In the genomic region with DNA sequence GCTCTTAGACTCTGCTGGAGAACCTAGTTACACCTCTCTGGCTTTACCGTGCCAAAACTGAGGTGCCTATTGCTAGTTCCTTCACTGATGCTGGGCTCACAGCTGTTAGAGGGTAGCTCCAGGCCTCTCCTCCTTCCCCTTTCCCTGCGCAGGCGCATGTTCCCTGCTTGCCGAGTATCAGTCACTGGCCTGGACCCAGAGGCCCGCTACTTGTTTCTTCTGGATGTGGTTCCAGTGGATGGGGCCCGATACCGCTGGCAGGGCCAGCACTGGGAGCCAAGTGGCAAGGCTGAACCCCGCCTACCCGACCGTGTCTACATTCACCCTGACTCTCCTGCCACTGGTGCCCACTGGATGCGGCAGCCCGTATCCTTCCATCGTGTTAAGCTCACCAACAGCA, we compare ENCODE assay signal across 32 mouse cellular contexts. TPM values are rescaled to one million over a fixed set of nuclear protein-coding genes. Genes with fewer than 3 reads are reported as not detected.
A peak's percentile ranks its signal among the peaks of the same experiment; 100 is the strongest.
DNase-seq lines count a peak whose midpoint lies in the region; ATAC-seq lines count a peak whose summit lies in the region.
"Had no signal": no experiment of that assay in that cellular context is flagged by ENCODE, and none has a peak within 500 bp of the region (broad histone marks: within the 10 kb centered on the region; RNA-seq: fewer than 3 reads in every experiment).

No protein-coding gene starts in this region.

- ATAC-seq in heart, embryonic 12.5 days (ENCODE audit: insufficient number of reproducible peaks, low FRiP score), result no peak
- ATAC-seq in kidney, embryonic 14.5 days (ENCODE audit: low FRiP score, low TSS enrichment), result no peak
- ATAC-seq in neural tube, embryonic 13.5 days (ENCODE audit: low read depth), result no peak
- no peak for ATAC-seq in neural tube, embryonic 15.5 days (ENCODE audit: low FRiP score)
- ATAC-seq: activated CD4-positive, CD25-positive, alpha-beta regulatory T cell, adult 4 months; forebrain, embryonic 13.5 days; hindbrain, postnatal 0 days; intestine, embryonic 15.5 days; midbrain, embryonic 15.5 days had no signal

- no peaks in the 10 kb centered on the region for H3K27me3 ChIP-seq in heart, embryonic 12.5 days (replicated peaks)
- no peaks in the 10 kb centered on the region for H3K27me3 ChIP-seq in kidney, embryonic 14.5 days (ENCODE audit: control insufficient read depth, insufficient read depth, low read length)
- H3K27me3 ChIP-seq in neural tube, embryonic 13.5 days, result no peaks in the 10 kb centered on the region
- H3K27me3 ChIP-seq in neural tube, embryonic 15.5 days (replicated peaks), result no peaks in the 10 kb centered on the region
- H3K27me3 ChIP-seq: CH12.LX; embryonic facial prominence, embryonic 15.5 days; forebrain, embryonic 13.5 days; heart, embryonic 13.5 days; intestine, embryonic 15.5 days; midbrain, embryonic 15.5 days had no signal

- peaks cover 28% of the 10 kb centered on the region for H3K4me1 ChIP-seq in heart, embryonic 12.5 days (replicated peaks)
- peaks cover 24% of the 10 kb centered on the region for H3K4me1 ChIP-seq in kidney, embryonic 14.5 days (ENCODE audit: control insufficient read depth, insufficient read depth, low read length)
- H3K4me1 ChIP-seq in neural tube, embryonic 13.5 days (replicated peaks), result peaks cover 44% of the 10 kb centered on the region
- H3K4me1 ChIP-seq in neural tube, embryonic 15.5 days, result peaks cover 37% of the 10 kb centered on the region

- WGBS in heart, embryonic 12.5 days, result 80% methylated on average over 13 of the region's 13 CpGs
- 66% methylated on average over 13 of the region's 13 CpGs for WGBS in kidney, embryonic 14.5 days
- WGBS in neural tube, embryonic 13.5 days, result 81% methylated on average over 13 of the region's 13 CpGs
- WGBS in neural tube, embryonic 15.5 days, result 80% methylated on average over 13 of the region's 13 CpGs

- no peak overlapping the region for H3K27ac ChIP-seq in heart, embryonic 12.5 days (ENCODE audit: poor library complexity, severe bottlenecking)
- no peak overlapping the region for H3K27ac ChIP-seq in kidney, embryonic 14.5 days (ENCODE audit: low read depth, low read length)
- no peak overlapping the region for H3K27ac ChIP-seq in neural tube, embryonic 13.5 days (replicated peaks)
- no peak overlapping the region for H3K27ac ChIP-seq in neural tube, embryonic 15.5 days (replicated peaks)
- H3K27ac ChIP-seq: embryonic facial prominence, embryonic 15.5 days; forebrain, embryonic 13.5 days; heart, embryonic 13.5 days; hindbrain, postnatal 0 days; intestine, embryonic 15.5 days; macrophage; midbrain, embryonic 15.5 days had no signal

- no peak overlapping the region for H3K4me2 ChIP-seq in heart, embryonic 12.5 days
- no peak overlapping the region for H3K4me2 ChIP-seq in kidney, embryonic 14.5 days (replicated peaks; ENCODE audit: low read depth, low read length)
- H3K4me2 ChIP-seq in neural tube, embryonic 13.5 days, result no peak overlapping the region
- H3K4me2 ChIP-seq in neural tube, embryonic 15.5 days, result no peak overlapping the region
- H3K4me2 ChIP-seq: embryonic facial prominence, embryonic 15.5 days; heart, embryonic 13.5 days; intestine, embryonic 15.5 days; midbrain, embryonic 15.5 days had no signal

- DNase-seq in cerebellum, adult 11-12 months, result peak; percentile 58
- DNase-seq in cerebellum, adult 8-10 months, result no peak
- no peak for DNase-seq in heart, adult 18-20 months
- no peak for DNase-seq in kidney, adult 18-20 months
- DNase-seq: adrenal gland, postnatal 36 days; cerebellum, adult 9-10 months; gastrocnemius, postnatal 14 days; heart, postnatal 10 days; kidney, adult 9 months; kidney, postnatal 25 days; lung, adult 2 months; lung, postnatal 10 days; right cerebral cortex, adult 18-20 months; spleen, adult 18-20 months; thymus, postnatal 14 days had no signal

- H3K4me3 ChIP-seq in heart, embryonic 12.5 days, result no peak overlapping the region
- no peak overlapping the region for H3K4me3 ChIP-seq in kidney, embryonic 14.5 days (ENCODE audit: low read length)
- no peak overlapping the region for H3K4me3 ChIP-seq in neural tube, embryonic 13.5 days
- no peak overlapping the region for H3K4me3 ChIP-seq in neural tube, embryonic 15.5 days (replicated peaks)
- H3K4me3 ChIP-seq: embryonic facial prominence, embryonic 15.5 days; forebrain, embryonic 13.5 days; heart, embryonic 13.5 days; intestine, embryonic 15.5 days; midbrain, embryonic 15.5 days had no signal

- peaks cover 52% of the 10 kb centered on the region for H3K36me3 ChIP-seq in heart, embryonic 12.5 days
- peaks cover 39% of the 10 kb centered on the region for H3K36me3 ChIP-seq in kidney, embryonic 14.5 days (ENCODE audit: control insufficient read depth, insufficient read depth, low read length)
- H3K36me3 ChIP-seq in neural tube, embryonic 13.5 days, result peaks cover 50% of the 10 kb centered on the region
- H3K36me3 ChIP-seq in neural tube, embryonic 15.5 days, result peaks cover 46% of the 10 kb centered on the region

- H3K9me3 ChIP-seq in heart, embryonic 12.5 days (replicated peaks), result no peaks in the 10 kb centered on the region
- H3K9me3 ChIP-seq in kidney, embryonic 14.5 days (ENCODE audit: control insufficient read depth, low read length), result no peaks in the 10 kb centered on the region
- H3K9me3 ChIP-seq in neural tube, embryonic 13.5 days, result no peaks in the 10 kb centered on the region
- no peaks in the 10 kb centered on the region for H3K9me3 ChIP-seq in neural tube, embryonic 15.5 days (replicated peaks)
- H3K9me3 ChIP-seq: embryonic facial prominence, embryonic 15.5 days; forebrain, embryonic 13.5 days; heart, embryonic 13.5 days; intestine, embryonic 15.5 days; midbrain, embryonic 15.5 days had no signal

- peak overlapping the region; percentile 7; the same call in 1 of the 2 replicates for H3K9ac ChIP-seq in heart, embryonic 12.5 days
- 0 out of 2 replicates have a peak overlapping the region, but pooled peaks have one; percentile 12 for H3K9ac ChIP-seq in kidney, embryonic 14.5 days (ENCODE audit: low read depth, low read length)
- 0 out of 2 replicates have a peak overlapping the region, but pooled peaks have one; percentile 5 for H3K9ac ChIP-seq in neural tube, embryonic 13.5 days
- no peak overlapping the region for H3K9ac ChIP-seq in neural tube, embryonic 15.5 days (replicated peaks)
- H3K9ac ChIP-seq: embryonic facial prominence, embryonic 15.5 days; forebrain, embryonic 13.5 days; midbrain, embryonic 15.5 days had no signal

RNA-seq across cellular contexts. Expression of gene Tbx6, which starts 1.4 kb away (rescaled TPM):
- polyA plus RNA-seq in heart, embryonic 12.5 days (2016; fragmentation: Nextera tagmentation; extraction: Ambion mirVana), result 0.27 and 0.33 TPM in 2 replicates
- total RNA-seq in heart, adult 18-20 months (2021), result under 1 TPM; 0.27 to 0.64 TPM
- 0.24 and 0.36 TPM in 2 replicates for polyA plus RNA-seq in kidney, embryonic 14.5 days (2014; fragmentation: Nextera tagmentation; extraction: Ambion mirVana)
- 0.25 and 0.66 TPM in 2 replicates for polyA plus RNA-seq in neural tube, embryonic 13.5 days (2015; fragmentation: Nextera tagmentation; extraction: Ambion mirVana)
- polyA plus RNA-seq in neural tube, embryonic 15.5 days (2015; fragmentation: Nextera tagmentation; extraction: Ambion mirVana), result 0.34 and 0.35 TPM in 2 replicates
- total RNA-seq: common myeloid progenitor, adult 5-6 weeks had no signal

RNA-seq across cellular contexts. Expression of gene Ypel3, which starts 5.9 kb away (rescaled TPM):
- 74.8 and 78.7 TPM in 2 replicates for polyA plus RNA-seq in heart, embryonic 12.5 days (2016; fragmentation: Nextera tagmentation; extraction: Ambion mirVana)
- 10 to 100 TPM; 43.4 to 73.3 TPM for total RNA-seq in heart, adult 18-20 months (2021)
- polyA plus RNA-seq in kidney, embryonic 14.5 days (2014; fragmentation: Nextera tagmentation; extraction: Ambion mirVana), result 87.5 and 94.5 TPM in 2 replicates
- 204 and 215 TPM in 2 replicates for polyA plus RNA-seq in neural tube, embryonic 13.5 days (2015; fragmentation: Nextera tagmentation; extraction: Ambion mirVana)
- polyA plus RNA-seq in neural tube, embryonic 15.5 days (2015; fragmentation: Nextera tagmentation; extraction: Ambion mirVana), result 187 and 207 TPM in 2 replicates

RNA-seq across cellular contexts. Expression of gene Ppp4c, which starts 9.6 kb away (rescaled TPM):
- polyA plus RNA-seq in heart, embryonic 12.5 days (2016; fragmentation: Nextera tagmentation; extraction: Ambion mirVana), result 181 and 192 TPM in 2 replicates
- total RNA-seq in heart, adult 18-20 months (2021), result 10 to 100 TPM; 35.6 to 39.0 TPM
- 294 and 371 TPM in 2 replicates for polyA plus RNA-seq in kidney, embryonic 14.5 days (2014; fragmentation: Nextera tagmentation; extraction: Ambion mirVana)
- polyA plus RNA-seq in neural tube, embryonic 13.5 days (2015; fragmentation: Nextera tagmentation; extraction: Ambion mirVana), result 216 and 230 TPM in 2 replicates
- polyA plus RNA-seq in neural tube, embryonic 15.5 days (2015; fragmentation: Nextera tagmentation; extraction: Ambion mirVana), result 154 and 188 TPM in 2 replicates

RNA-seq across cellular contexts. Expression of gene Fam57b, which starts 14.8 kb away (rescaled TPM):
- polyA plus RNA-seq in heart, embryonic 12.5 days (2016; fragmentation: Nextera tagmentation; extraction: Ambion mirVana), result 0.17 and 0.45 TPM in 2 replicates
- total RNA-seq in heart, adult 18-20 months (2021), result 1 to 10 TPM; 8.4 to 8.6 TPM
- 0.15 TPM in 1 of 2 replicates, not detected in the other for polyA plus RNA-seq in kidney, embryonic 14.5 days (2014; fragmentation: Nextera tagmentation; extraction: Ambion mirVana)
- 36.8 and 40.6 TPM in 2 replicates for polyA plus RNA-seq in neural tube, embryonic 13.5 days (2015; fragmentation: Nextera tagmentation; extraction: Ambion mirVana)
- 48.2 and 54.4 TPM in 2 replicates for polyA plus RNA-seq in neural tube, embryonic 15.5 days (2015; fragmentation: Nextera tagmentation; extraction: Ambion mirVana)
- total RNA-seq: common myeloid progenitor, adult 5-6 weeks; granulocyte monocyte progenitor cell, adult 5-6 weeks; liver, adult 2 months had no signal
- polyA plus RNA-seq: activated CD4-positive, CD25-positive, alpha-beta regulatory T cell, adult 4 months; limb, embryonic 11.5 days had no signal

RNA-seq across cellular contexts. Expression of gene Gdpd3, which starts 16.6 kb away (rescaled TPM):
- polyA plus RNA-seq in heart, embryonic 12.5 days (2016; fragmentation: Nextera tagmentation; extraction: Ambion mirVana), result 0.87 and 1.8 TPM in 2 replicates
- total RNA-seq in heart, adult 18-20 months (2021), result 1 to 10 TPM in 1 of 2 experiments, under 1 TPM in 1; 0.27 to 1.6 TPM
- 2.0 and 2.6 TPM in 2 replicates for polyA plus RNA-seq in kidney, embryonic 14.5 days (2014; fragmentation: Nextera tagmentation; extraction: Ambion mirVana)
- polyA plus RNA-seq in neural tube, embryonic 13.5 days (2015; fragmentation: Nextera tagmentation; extraction: Ambion mirVana), result 0.56 and 1.5 TPM in 2 replicates
- polyA plus RNA-seq in neural tube, embryonic 15.5 days (2015; fragmentation: Nextera tagmentation; extraction: Ambion mirVana), result 1.0 and 1.5 TPM in 2 replicates
